In genomic region chr6:46205531-46205930, GRCm38 (mm10) we compare ENCODE assay signal across 20 mouse cellular contexts.
DNase-seq lines count a peak whose midpoint lies in the region; ATAC-seq and TF ChIP-seq lines count a peak whose summit lies in the region.
"Had no signal": no experiment of that assay in that cellular context is flagged by ENCODE, and none has a peak within 500 bp of the region (broad histone marks: within the 10 kb centered on the region; RNA-seq: fewer than 3 reads in every experiment).

No protein-coding gene starts in this region.

- intact Hi-C loops in gastrocnemius, postnatal 36 days (cut with DNase I): no loop called here

- ATAC-seq in forebrain, embryonic 14.5 days: no peak

- no peaks in the 10 kb centered on the region for H3K36me3 ChIP-seq in forebrain, embryonic 14.5 days (ENCODE audit: control insufficient read depth, insufficient read depth, low read length)
- no peaks in the 10 kb centered on the region for H3K36me3 ChIP-seq in forebrain, embryonic 10.5 days (replicated peaks)
- no peaks in the 10 kb centered on the region for H3K36me3 ChIP-seq in embryonic facial prominence, embryonic 10.5 days (replicated peaks)
- H3K36me3 ChIP-seq: embryonic facial prominence, embryonic 12.5 days; heart, embryonic 10.5 days; hindbrain, embryonic 10.5 days; lung, embryonic 15.5 days; midbrain, embryonic 10.5 days had no signal

- no peak overlapping the region for H3K9ac ChIP-seq in forebrain, embryonic 14.5 days (ENCODE audit: low read length)
- H3K9ac ChIP-seq: embryonic facial prominence, embryonic 12.5 days; liver, embryonic 14.5 days; lung, embryonic 15.5 days had no signal

- no peak overlapping the region for H3K27ac ChIP-seq in forebrain, embryonic 14.5 days (ENCODE audit: low read depth, low read length)
- no peak overlapping the region for H3K27ac ChIP-seq in forebrain, embryonic 10.5 days
- no peak overlapping the region for H3K27ac ChIP-seq in embryonic facial prominence, embryonic 10.5 days (replicated peaks)
- H3K27ac ChIP-seq: embryonic facial prominence, embryonic 12.5 days; heart, embryonic 10.5 days; hindbrain, embryonic 10.5 days; liver, embryonic 14.5 days; lung, embryonic 15.5 days; macrophage; midbrain, embryonic 10.5 days had no signal

- DNase-seq in forebrain, embryonic 14.5 days (ENCODE audit: low spot score): peak; percentile 4
- DNase-seq in forebrain, embryonic 10.5 days (ENCODE audit: extremely low spot score, low spot score): no peak
- DNase-seq in brain, embryonic 14.5 days (ENCODE audit: low read depth): peak; percentile 31
- DNase-seq in cerebellum, adult 9-11 months: peak; percentile 64
- DNase-seq in gastrocnemius, postnatal 36 days: no peak
- no peak for DNase-seq in embryonic facial prominence, embryonic 10.5 days (ENCODE audit: low spot score)
- DNase-seq in right cerebral cortex, postnatal 14 days: no peak
- DNase-seq: adrenal gland, adult 8-10 months; gastrocnemius, postnatal 25 days; kidney, adult 11 months; right cerebral cortex, adult 18-20 months; thymus, postnatal 36 days had no signal

- TF ChIP-seq CTCF in brain, embryonic 14.5 days (IDR thresholded peaks at IDR 0.05; ENCODE audit: borderline replicate concordance, extremely low read depth, insufficient read depth, insufficient read length): no peak

- TF ChIP-seq POLR2A in brain, embryonic 14.5 days (IDR thresholded peaks at IDR 0.05; ENCODE audit: borderline replicate concordance, extremely low read depth, insufficient read depth, insufficient read length, poor library complexity, severe bottlenecking): no peak

- H3K27me3 ChIP-seq in forebrain, embryonic 14.5 days (replicated peaks; ENCODE audit: control insufficient read depth, insufficient read depth, low read length): no peaks in the 10 kb centered on the region
- H3K27me3 ChIP-seq in forebrain, embryonic 10.5 days (ENCODE audit: poor library complexity, severe bottlenecking): no peaks in the 10 kb centered on the region
- no peaks in the 10 kb centered on the region for H3K27me3 ChIP-seq in embryonic facial prominence, embryonic 10.5 days (replicated peaks; ENCODE audit: low read depth, poor library complexity, severe bottlenecking)
- H3K27me3 ChIP-seq: embryonic facial prominence, embryonic 12.5 days; lung, embryonic 15.5 days had no signal

- H3K4me3 ChIP-seq in forebrain, embryonic 14.5 days (ENCODE audit: low read depth, low read length): no peak overlapping the region
- no peak overlapping the region for H3K4me3 ChIP-seq in forebrain, embryonic 10.5 days
- H3K4me3 ChIP-seq in embryonic facial prominence, embryonic 10.5 days: no peak overlapping the region
- H3K4me3 ChIP-seq: embryonic facial prominence, embryonic 12.5 days; erythroblast, embryonic 14.5 days; heart, embryonic 10.5 days; hindbrain, embryonic 10.5 days; lung, embryonic 15.5 days; midbrain, embryonic 10.5 days had no signal

- H3K4me2 ChIP-seq in forebrain, embryonic 14.5 days (ENCODE audit: low read length): no peak overlapping the region
- H3K4me2 ChIP-seq: embryonic facial prominence, embryonic 12.5 days; lung, embryonic 15.5 days had no signal

- H3K4me1 ChIP-seq in forebrain, embryonic 14.5 days (ENCODE audit: control insufficient read depth, insufficient read depth, low read length): no peaks in the 10 kb centered on the region
- H3K4me1 ChIP-seq in forebrain, embryonic 10.5 days: no peaks in the 10 kb centered on the region
- no peaks in the 10 kb centered on the region for H3K4me1 ChIP-seq in embryonic facial prominence, embryonic 10.5 days
- H3K4me1 ChIP-seq: embryonic facial prominence, embryonic 12.5 days; heart, embryonic 10.5 days; hindbrain, embryonic 10.5 days; lung, embryonic 15.5 days; midbrain, embryonic 10.5 days had no signal

- WGBS in forebrain, embryonic 14.5 days: 42% methylated on average over 2 of the region's 2 CpGs
- 81% methylated on average over 2 of the region's 2 CpGs for WGBS in forebrain, embryonic 10.5 days
- 85% methylated on average over 2 of the region's 2 CpGs for WGBS in embryonic facial prominence, embryonic 10.5 days

- no peaks in the 10 kb centered on the region for H3K9me3 ChIP-seq in forebrain, embryonic 14.5 days (replicated peaks; ENCODE audit: control insufficient read depth, low read length)
- no peaks in the 10 kb centered on the region for H3K9me3 ChIP-seq in forebrain, embryonic 10.5 days
- H3K9me3 ChIP-seq in embryonic facial prominence, embryonic 10.5 days: no peaks in the 10 kb centered on the region
- H3K9me3 ChIP-seq: embryonic facial prominence, embryonic 12.5 days; heart, embryonic 10.5 days; lung, embryonic 15.5 days; midbrain, embryonic 10.5 days had no signal

Comparison
In these comparisons a context has a peak if more than half of its experiments do, and no peak if none do; other contexts are left out.
1. DNase-seq: peak in forebrain, embryonic 14.5 days (single experiment), brain, embryonic 14.5 days (single experiment) and cerebellum, adult 9-11 months (single experiment); none in forebrain, embryonic 10.5 days (single experiment), gastrocnemius, postnatal 36 days (0 of 2), embryonic facial prominence, embryonic 10.5 days (single experiment) and right cerebral cortex, postnatal 14 days (single experiment).